Mouse (Mus musculus) mouse embryonic stem cell (cell line): Measurements from ENCODE around the gene Taf3.

ENCODE experiments used
- in situ Hi-C, 2 experiments: fragments of 300-500 bp; cut with MboI; formaldehyde crosslinking; loops; 1 replicate in 1 of 2; 3 replicates in 1 of 2; pipeline ENCODE4 v1.14.3; 2019 to 2020; ENCODE audit warnings: low sequenced_read_pairs in 2 of 2, low pct_unique_long_range_greater_than_20kb in 1 of 2, mixed read lengths in 1 of 2; ENCODE audit not compliant: unreplicated experiment in 1 of 2

Taf3 gene

DNA sequence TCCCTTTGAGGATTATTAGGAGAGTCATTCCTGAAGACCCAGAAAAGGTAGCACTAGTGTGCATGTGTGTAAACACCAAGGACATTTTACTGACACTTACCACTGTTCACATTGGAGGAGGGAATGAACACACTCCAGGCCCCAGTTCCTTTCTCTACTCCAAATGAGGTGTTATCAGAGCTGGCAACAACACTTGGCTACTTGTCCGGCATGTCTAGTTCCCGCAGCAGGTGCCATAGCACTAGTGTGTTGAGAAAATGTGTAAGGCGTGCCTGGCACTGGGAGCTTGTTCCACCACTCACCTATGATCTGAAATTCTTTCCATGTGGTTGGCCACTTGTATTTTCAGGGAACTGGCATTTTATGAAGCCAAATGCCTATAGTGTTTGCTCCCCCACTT, 77.8 kb downstream of the Taf3 start:
- in situ Hi-C loops, result no loop called here

DNA sequence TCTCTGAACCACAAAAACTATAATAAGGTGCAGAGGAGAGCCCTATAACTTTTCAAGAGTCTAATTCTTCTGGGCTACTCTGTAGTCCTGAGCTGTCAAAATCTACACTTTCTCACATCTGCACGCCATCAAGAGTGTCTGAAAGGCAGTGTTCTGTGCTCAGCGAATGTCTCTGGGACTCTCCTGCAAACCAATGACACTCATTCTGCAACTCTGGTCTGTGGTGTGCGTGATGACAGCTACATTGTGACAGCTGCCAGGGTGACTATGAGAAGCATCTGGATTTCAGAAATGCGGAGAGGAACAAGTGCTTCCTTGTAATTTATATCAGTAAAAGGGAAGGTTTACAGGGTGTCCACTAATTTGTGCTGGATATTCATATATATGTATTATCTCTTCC, 78.2 kb downstream of the Taf3 start:
- in situ Hi-C loops, result no loop called here

DNA sequence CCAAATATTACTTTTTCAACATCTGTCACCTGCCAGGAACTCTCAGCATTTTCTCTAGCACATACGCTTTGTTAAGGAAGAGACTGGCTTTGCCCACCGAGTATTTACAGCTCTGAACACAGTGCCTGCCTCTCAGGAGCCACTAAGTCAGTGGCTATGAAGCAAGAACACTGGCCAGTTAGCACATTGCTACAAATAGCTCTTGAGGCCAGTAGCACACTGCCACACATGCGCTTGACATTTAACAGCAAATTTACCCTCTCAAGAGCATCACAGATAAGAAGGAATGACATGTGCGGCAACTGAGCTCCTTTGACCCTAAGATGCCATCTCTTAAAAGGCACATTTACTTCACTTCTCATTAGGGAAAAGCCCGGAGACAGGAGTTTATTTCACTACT, 78.7 kb downstream of the Taf3 start:
- in situ Hi-C loops, result no loop called here

DNA sequence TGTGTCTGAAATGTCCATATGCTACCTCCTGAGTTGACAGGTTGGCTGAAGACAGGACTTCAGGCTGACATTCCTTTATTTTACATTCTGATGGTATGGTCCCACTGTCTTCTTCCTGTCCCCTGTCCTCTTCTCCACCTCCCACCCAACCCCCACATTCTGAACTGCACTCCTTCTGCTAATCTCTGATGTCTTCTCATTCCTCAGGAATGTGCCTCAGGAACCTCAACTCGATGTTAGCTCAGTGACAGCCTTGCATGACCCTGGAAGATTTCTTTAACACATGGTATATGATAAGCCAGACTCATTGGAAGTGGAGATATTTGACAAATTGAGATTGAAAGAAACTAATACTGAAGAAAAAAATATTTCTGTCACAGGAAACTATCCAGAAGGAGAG, 81.8 kb downstream of the Taf3 start:
- in situ Hi-C loops, result no loop called here

DNA sequence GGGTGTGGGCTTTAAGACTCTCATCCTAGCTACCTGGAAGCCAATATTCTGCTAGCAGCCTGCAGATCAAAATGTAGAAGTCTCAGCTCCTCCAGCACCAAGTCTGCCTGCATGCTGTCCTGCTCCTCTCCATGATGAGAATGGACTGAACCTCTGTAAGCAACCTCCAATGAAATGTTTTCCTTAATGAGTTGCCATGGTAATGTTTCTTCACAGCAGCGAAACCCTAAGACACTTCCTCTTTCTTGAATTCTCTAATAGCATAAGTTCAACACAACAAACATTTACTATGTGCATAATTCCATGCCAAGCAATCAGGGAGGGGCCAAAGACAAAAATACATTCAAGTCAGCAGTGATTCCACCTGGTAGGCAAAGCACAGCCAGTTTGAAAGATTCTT, 82.8 kb downstream of the Taf3 start:
- in situ Hi-C loops, result no loop called here

DNA sequence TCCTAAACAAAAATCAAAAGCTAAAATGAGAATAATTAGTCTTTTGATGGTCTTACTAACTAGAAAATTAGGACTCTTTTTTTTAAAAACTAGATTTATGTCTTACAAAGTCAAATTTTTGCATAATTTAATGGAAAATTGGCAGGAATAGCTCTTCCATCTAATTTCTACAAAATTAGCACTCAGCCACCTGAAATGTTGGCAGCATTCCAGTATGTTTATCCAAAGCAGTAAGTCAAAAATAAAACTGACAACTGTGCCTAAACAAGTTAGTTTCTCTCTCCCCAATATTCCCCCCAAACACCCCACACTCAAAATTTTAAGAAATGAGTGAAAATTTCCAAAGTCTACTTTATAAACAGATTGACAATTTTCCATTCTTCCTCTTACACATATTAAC, 85.5 kb downstream of the Taf3 start:
- in situ Hi-C loops, result no loop called here

DNA sequence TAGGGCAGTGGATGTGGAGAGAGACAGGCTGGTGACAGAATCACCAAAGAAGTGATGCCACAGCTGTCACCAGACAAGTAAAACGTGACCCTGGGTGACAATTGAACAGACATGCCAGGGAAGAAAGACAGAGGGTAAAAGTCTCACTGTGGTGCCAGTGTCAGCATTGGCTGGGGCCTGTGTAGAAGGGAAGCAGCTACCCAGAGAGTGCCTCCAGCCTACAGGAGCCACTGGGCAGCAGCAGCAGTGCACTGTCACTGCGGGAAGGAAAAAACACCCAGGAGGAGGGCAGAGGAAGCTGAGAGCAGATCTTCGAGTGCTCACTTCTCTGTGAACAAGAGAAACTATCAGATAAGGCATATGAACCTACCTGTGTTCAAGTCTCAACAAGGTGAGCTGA, 86.7 kb downstream of the Taf3 start:
- in situ Hi-C loops, result no loop called here

DNA sequence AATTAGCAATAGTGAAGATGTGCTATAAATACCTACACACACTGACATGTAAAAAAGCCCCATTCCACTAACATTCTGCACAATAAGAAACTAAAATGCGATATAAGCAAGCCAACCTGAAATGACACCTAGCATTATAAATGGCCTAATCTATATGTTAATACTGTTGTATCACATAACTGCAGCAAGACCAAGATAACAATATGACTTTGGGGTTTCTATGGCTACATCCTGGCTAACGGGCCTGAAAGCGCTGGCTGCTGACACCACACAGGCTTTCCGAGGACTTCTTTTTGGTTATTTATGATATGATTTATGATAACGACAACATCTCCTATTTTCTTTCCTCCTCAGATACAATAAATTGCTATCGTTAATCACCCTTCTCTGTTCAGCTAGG, 90.4 kb downstream of the Taf3 start:
- in situ Hi-C loops, result no loop called here

DNA sequence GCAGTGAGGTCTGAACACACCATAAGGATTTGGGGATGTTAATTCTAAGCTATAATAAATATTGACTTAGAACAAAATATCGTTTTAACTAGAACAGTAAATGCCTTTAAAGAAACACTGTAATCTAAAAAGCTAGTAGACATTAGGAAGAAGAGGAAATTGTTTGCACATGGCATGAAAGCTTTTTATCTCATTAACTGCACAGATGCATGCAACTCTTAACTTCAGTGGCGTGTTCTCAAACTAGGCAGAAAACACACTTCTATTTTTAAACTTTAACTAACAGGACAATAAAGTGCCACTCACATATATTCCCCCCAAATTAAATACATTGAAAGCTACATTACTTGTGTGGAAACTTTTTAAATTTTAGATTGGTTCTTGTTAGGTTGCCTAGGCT, 91.8 kb downstream of the Taf3 start:
- in situ Hi-C loops, result no loop called here

DNA sequence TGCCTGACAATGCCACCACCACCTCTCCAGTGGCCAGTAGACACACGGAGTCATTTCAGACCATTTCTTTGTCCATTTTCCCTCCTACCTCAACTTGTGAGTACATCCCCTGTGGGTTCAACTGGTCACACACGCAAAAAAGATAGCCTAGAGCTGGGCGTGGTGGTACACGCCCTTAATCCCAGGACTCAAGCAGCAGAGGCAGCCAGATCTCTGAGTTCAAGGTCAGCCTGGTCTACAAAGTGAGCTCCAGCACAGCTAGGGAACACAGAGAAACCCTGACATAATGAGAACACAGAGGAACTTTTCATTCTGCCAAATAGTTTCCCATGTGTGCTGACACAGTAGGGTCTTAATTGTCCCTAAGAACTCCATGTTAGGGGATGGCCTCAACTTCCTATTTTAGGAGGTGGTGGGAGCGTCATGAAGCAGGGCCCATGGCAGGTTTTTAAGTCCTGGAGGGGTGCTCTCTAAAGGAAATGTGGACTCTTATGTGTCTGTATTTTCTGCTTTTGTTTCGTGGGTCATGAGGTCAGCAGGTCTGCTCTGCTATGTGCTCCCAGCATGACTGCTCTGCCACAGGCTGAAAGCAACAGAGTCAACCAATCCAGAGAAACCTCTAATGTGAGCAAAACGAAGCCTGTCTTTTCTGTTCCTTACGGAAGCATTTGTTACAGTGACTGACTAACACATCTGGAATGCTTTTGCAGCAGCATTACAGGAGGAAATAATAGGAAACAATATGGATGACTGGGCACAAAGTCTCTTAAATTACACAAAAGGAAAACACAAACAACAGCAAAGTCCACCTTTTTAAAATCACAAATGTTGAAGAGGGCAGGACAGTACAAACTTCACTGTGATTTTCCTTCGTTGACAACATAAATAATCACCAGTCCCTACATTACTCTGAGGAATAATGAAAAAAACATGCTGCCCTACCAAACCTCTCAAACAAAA, 92.5 kb downstream of the Taf3 start:
- in situ Hi-C loops, result no loop called here

DNA sequence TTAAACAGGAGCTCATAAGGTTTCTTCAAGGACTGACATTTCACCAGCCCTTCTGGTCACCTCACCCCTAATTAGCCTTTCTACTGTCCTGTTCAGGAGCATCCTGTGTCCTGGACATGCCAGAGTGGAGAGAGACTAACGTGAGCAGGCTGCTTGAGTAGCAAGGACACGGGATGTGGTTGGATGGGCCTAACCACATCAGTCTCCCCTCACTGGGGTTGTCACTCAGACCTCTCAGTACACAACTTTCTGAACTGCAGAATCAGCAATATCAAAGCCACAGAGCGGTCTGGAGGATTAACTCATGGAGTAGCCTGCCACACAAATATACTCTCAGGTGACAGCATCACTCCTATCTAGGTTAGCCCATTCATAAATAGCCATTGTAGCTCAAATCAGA, 101.7 kb downstream of the Taf3 start:
- in situ Hi-C loops, result no loop called here

DNA sequence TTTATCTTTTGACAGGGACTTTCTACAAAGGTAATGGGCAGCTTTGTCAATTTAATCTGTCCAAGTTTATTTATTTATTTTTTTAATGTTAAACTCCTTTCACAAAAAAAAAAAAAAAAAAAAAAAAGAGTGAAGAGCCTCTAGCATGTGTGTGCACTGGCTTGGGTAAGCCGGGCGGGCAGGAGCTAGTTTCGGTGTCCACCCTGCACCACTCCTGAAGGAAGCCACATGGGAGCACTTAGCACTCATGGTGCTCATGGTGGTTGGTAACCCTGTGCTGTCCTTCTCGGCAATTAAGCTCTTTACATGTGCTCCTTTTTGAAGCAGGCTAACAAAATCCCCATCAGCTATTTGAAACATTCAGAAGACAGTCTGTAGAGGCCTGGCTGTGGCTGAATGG, 102.8 kb downstream of the Taf3 start:
- in situ Hi-C loops, result no loop called here

DNA sequence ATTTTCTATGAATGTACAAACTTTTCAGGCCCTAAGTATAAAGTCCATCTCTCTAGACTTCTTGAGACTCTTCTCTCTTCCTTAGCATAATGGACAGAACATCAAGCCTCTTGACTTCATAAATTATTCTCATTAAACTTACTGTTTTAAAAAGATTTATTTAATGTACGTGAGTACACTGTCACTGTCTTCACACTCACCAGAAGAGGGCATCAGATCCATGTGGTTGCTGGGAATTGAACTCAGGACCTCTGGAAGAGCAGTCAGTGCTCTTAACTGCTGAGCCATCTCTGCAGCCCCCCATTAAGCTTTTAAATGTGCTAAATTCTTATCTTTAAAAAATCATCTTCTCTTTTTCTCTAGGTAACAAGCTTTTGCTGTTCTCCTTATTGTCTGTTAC, 105.4 kb downstream of the Taf3 start:
- in situ Hi-C loops, result no loop called here

DNA sequence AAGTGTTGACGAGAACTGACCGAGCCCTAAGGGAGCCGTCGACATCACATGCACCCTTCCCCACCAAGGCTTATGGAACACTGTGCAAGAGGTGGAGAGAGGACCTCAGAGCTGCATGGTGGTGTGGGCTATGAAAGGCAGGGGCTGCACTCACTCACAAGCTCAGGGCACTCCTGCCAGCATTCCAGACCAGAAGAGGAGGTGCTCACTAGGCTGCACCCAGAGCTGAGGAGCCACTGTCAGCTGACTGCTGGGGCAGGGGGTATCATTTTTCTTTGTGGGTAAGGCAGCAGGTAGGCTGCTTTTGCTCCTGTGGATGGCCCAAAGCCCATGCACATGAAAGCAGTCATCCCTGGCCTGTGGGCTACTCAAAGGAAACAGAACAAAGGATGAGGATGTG, 109.1 kb downstream of the Taf3 start:
- in situ Hi-C loops, result no loop called here

DNA sequence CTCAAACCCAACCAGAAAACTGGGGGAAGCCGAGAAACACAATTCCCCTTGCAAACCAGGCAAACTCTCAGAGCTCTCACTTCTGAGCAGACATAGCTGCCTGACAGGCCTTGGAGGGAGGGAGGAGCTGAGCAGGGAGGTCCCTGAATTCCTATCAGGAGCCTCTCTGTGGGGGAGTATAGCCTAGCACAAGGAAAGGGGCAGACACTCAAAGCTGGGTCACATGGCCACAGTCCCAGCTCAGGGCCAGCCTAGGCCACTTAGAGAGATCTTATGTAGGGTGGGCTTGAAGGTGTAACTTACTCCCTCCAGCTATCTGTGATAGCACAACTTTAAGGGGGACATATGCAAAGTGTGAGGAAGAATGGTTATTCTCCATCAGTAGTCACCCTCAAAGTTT, 112.4 kb downstream of the Taf3 start:
- in situ Hi-C loops, result no loop called here

DNA sequence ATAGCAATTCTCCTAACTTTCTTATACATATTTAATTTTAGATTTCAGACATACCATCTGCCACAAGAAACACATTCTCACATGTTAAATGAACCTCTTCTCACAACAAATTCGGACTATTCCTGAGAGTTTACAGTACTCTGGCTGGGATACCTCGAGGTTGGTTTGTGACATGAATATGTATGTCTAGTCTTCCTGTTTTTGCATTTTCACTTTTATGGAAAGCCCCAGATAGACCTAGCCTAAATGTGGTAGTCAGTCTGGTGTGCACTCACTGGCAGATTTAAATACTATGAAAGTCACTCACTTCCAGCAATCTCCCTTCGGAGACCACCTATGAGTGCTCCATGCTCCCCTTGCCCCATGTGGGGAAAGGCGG, 121.5 kb downstream of the Taf3 start:
- in situ Hi-C loops, result no loop called here

DNA sequence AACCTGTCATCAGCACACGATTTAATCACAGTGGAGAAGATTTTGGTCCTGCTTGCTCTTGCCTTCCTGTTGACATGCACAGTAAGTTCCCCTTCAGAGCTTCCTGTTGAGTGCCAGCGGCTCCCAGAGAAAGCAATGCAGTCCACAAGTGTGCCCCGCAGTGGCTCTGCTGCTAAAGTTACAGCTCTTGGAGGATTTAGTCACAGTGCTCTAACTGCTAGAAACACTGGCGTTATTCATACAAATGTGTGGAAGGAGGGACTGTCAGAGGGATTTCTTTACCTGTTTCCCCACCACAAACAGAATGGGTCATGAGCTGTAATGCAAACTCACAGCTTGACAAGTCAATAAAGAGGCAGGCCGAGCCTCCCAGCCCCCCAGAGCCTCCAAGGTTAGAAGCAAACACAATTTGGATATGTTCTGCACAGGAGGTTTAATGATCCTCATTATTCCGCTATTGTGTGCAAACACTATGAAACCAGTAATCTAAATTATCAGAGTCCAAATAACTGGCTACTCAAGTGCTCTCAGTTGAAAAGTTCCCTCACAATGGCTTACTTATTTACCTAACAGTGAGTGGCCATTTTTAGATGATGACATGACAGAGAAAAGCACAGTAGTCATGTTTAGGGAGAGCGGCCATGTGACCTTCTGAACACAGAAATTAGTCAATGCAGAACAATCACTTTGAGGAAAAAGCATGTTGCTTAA, 122.0 kb downstream of the Taf3 start:
- in situ Hi-C loops, result no loop called here

DNA sequence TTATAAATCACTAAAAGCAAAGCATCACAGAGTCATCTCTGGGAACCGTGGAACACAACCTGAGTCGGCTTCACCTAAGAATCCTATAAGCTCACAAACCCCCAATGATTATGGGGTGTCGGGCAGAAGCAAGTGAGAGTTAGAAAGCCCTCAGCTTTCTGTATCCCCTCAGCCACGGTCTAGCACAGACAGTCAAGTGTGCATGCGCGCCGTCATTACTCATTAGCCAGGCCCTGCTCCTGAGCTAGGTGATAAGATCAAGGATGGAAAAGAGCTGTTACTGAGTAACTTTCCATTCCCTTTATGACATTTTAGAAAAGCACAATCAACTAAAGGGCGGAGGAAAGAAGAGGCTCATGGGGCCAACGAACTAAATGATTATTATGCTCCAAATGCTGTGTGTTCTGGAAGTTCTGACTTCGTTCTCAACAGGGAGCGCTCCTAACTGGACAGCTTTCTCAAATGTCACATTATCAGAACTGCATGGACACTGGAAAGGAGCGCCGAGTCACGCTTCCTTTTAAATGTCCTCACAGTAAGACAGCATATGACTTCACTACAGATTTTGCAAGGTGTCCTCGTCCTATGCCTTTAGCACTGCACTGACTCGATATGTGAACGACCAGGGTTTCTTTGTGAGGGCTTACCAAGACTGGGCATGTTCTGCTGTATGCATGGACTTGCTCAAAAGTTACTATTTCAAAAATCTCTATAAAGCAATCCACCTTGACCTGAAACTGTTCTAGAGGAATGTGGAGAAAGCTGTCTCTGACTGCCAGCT, 129.5 kb downstream of the Taf3 start:
- in situ Hi-C loops, result no loop called here

DNA sequence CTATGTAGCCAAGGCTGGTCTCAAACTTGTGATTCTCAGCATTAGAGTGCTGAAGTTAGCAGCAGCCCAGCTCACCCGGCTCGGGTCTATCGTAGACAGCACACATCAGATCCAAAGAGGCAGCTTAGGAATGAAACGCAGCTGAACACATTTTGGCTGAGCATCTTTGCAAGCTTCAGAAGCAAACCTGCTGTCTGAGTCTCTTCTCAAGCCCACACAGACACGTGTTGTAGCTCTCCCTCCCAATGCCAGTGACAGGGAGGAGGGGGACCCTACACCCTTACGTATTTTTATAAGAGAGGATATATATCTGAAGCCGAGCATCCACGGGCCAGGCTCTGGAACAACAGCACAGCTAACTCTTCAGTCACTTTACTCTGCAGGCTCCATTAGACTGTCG, 130.8 kb downstream of the Taf3 start:
- in situ Hi-C loops, result no loop called here
